Mouse (Mus musculus) cerebellum, adult 8-10 months (tissue): ENCODE data around the gene Ptprn.
"Not testable (repeated sequence)": the region's sequence is repeated elsewhere in the genome, so short reads cannot be mapped to it uniquely, and the experiment has no call there.

Experiments used
- DNase-seq: peaks from one replicate; pipeline ENCODE4 v3.0.0; 2022

The Ptprn gene

GRCm38 (mm10) chr1:75252308-75252707 is 12.0 kb downstream of the Ptprn start:
- DNase-seq, result no peak

- DNase-seq, result peak; percentile 87
These were observed 13.0 kb downstream of the Ptprn start for GRCm38 (mm10) chr1:75251112-75251970.

- no peak for DNase-seq
These were observed 13.8 kb downstream of the Ptprn start for GRCm38 (mm10) chr1:75250498-75250897.

GRCm38 (mm10) chr1:75248041-75248772 is 16.1 kb downstream of the Ptprn start:
- no peak for DNase-seq

- no peak for DNase-seq
These were observed 17.0 kb downstream of the Ptprn start for GRCm38 (mm10) chr1:75247071-75247930.

GRCm38 (mm10) chr1:75244836-75245235 is 19.5 kb downstream of the Ptprn start:
- no peak for DNase-seq

GRCm38 (mm10) chr1:75244175-75244826 is 20.0 kb downstream of the Ptprn start:
- DNase-seq, result no peak

GRCm38 (mm10) chr1:75243411-75243810 is 20.9 kb downstream of the Ptprn start:
- DNase-seq, result no peak

- DNase-seq, result no peak
These were observed 24.7 kb downstream of the Ptprn start for GRCm38 (mm10) chr1:75239591-75239990.

- DNase-seq, result peak; percentile 89
These were observed 27.9 kb downstream of the Ptprn start, which contains the start of gene Dnajb2 for GRCm38 (mm10) chr1:75236117-75237050. Gene Dnajb2, plus strand, starts transcription at chr1:75236406.

- DNase-seq, result peak; percentile 79
These were observed 29.7 kb downstream of the Ptprn start for GRCm38 (mm10) chr1:75234606-75235005.

GRCm38 (mm10) chr1:75232489-75232888 is 31.8 kb downstream of the Ptprn start:
- not testable (repeated sequence) for DNase-seq

- DNase-seq, result no peak
These were observed 32.6 kb downstream of the Ptprn start, which contains the start of gene A630095N17Rik for GRCm38 (mm10) chr1:75231664-75232152. Gene A630095N17Rik, minus strand, starts transcription at chr1:75232102.

- DNase-seq, result no peak
These were observed 33.1 kb downstream of the Ptprn start for GRCm38 (mm10) chr1:75231224-75231623.

- DNase-seq, result no peak
These were observed 33.8 kb downstream of the Ptprn start for GRCm38 (mm10) chr1:75230335-75230994.

GRCm38 (mm10) chr1:75229158-75229557 is 35.1 kb downstream of the Ptprn start:
- DNase-seq, result no peak

GRCm38 (mm10) chr1:75227653-75228052 is 36.6 kb downstream of the Ptprn start:
- DNase-seq, result no peak

GRCm38 (mm10) chr1:75226138-75226537 is 38.2 kb downstream of the Ptprn start:
- no peak for DNase-seq

GRCm38 (mm10) chr1:75225473-75225872 is 38.8 kb downstream of the Ptprn start:
- DNase-seq, result no peak

GRCm38 (mm10) chr1:75223532-75223931 is 40.8 kb downstream of the Ptprn start:
- no peak for DNase-seq
